Mouse (Mus musculus): ENCODE measurements around the gene Mme. TPM values are rescaled to one million over a fixed set of nuclear protein-coding genes. Genes with fewer than 3 reads are reported as not detected.

Gene Mme
- total RNA-seq (2021) = 10 to 100 TPM; 15.4 to 16.3 TPM
- polyA plus RNA-seq (2012; rRNA removed) = 2.0 and 3.8 TPM in 2 replicates
- long read RNA-seq, partial matches to known transcripts = 1 of 9 reads
- long read RNA-seq, other reads (novel, unspliced or antisense) = 5 of 9 reads

DNA sequence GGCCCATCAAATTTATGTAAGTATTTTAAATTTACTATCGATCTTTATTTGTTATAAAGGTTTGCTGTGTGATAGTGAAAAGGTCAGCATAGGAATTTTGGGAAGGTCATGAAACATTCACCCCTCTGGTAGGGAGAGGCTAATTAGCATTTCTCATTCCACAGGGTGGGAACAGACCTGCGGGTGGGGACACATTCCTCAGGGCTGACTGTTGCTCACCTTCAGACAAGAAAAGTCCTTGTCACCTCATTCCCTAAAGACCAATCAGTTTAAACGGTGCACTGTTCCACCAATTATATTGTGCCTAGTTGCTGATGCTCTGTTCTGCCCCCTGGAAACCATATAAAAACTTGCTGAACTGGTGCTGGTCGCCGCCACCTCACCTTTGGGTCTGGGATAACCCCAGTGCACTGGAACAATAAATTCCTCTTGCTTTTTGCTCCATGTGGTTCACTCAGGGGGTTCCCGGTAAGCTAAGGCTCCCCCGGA, at the start of gene Mme:
TSS of gene Mme (plus strand) at position 439 of the 489 bp plus-strand sequence.
- no peak within 1 kb of the TSS for H3K27ac ChIP-seq
- no peaks in the 10 kb centered on the region for H3K4me1 ChIP-seq (ENCODE audit: control insufficient read depth, insufficient read depth, low read length)
- intact Hi-C loops (cut with DNase I) = no loop called here
- H3K36me3 ChIP-seq (ENCODE audit: control insufficient read depth, insufficient read depth, low read length) = no peaks in the 10 kb centered on the region
- H3K27me3 ChIP-seq (ENCODE audit: control insufficient read depth, insufficient read depth, low read length) = no peaks in the 10 kb centered on the region
- no peaks in the 10 kb centered on the region for H3K79me2 ChIP-seq (replicated peaks; ENCODE audit: control insufficient read depth, insufficient read depth, low read length)
- DNase-seq = no peak
- 81% methylated on average over 7 of the region's 7 CpGs for WGBS
- no peak within 1 kb of the TSS for H3K4me3 ChIP-seq
- TF ChIP-seq EP300 (IDR thresholded peaks at IDR 0.05; ENCODE audit: insufficient read depth, low read depth, low read length) (no peak), POLR2A (IDR thresholded peaks at IDR 0.05; ENCODE audit: insufficient read depth, low read depth, low read length) (no peak), CTCF (IDR thresholded peaks at IDR 0.05) (no peak)
- no peak within 1 kb of the TSS for H3K9ac ChIP-seq (ENCODE audit: low read depth, low read length)

DNA sequence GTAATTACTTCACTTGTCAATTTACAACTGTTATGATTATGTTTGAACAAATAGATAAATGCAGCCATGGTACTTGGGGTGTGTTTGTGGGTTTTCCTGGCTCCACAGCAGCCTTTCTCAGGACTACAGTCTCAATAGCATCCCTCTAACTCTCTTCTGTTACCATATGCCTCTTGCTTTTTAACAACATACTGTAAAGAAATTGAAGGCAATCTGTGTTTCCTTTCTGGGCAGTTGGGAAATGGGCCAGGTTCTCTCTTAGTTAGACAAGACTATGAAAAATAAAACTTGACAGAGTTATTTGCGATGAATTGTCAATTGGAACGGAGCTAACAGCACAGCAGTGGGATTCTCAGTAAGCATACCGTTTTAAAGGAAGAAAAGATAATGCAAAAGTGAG, 44.8 kb upstream of the Mme start:
- no peak overlapping the region for H3K4me3 ChIP-seq
- no peaks in the 10 kb centered on the region for H3K4me1 ChIP-seq (ENCODE audit: control insufficient read depth, insufficient read depth, low read length)
- intact Hi-C loops (cut with DNase I) = no loop called here
- TF ChIP-seq EP300 (IDR thresholded peaks at IDR 0.05; ENCODE audit: insufficient read depth, low read depth, low read length) = no peak
- no peaks in the 10 kb centered on the region for H3K27me3 ChIP-seq (ENCODE audit: control insufficient read depth, insufficient read depth, low read length)
- no peaks in the 10 kb centered on the region for H3K36me3 ChIP-seq (ENCODE audit: control insufficient read depth, insufficient read depth, low read length)
- whole genome bisulfite sequencing = 51% methylated on average over 3 of the region's 3 CpGs
- no peak for DNase-seq
- H3K9ac ChIP-seq (ENCODE audit: low read depth, low read length) = no peak overlapping the region
- no peaks in the 10 kb centered on the region for H3K79me2 ChIP-seq (replicated peaks; ENCODE audit: control insufficient read depth, insufficient read depth, low read length)
- no peak overlapping the region for H3K27ac ChIP-seq

DNA sequence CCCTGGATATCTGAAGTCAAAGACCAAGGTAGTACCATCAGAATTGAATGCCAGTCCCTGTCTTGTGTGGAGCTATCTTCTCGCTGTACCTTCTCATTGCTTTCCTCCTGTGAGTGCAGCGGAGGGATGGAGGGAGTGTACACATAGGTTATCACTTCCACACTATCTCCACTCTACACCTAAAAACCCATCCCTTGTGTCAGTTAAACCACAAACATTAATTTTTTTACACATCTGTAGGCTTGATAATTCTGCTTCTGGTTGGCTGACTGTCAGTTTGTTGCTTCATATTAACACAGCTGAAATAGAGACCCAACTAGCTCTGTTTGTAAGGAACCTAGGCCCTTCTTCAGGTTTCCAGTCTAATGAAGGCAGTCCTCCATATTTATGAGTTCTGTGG, 43.3 kb upstream of the Mme start:
- Histone ChIP-seq H3K27me3 (ENCODE audit: control insufficient read depth, insufficient read depth, low read length) (no peaks in the 10 kb centered on the region), H3K27ac (no peak overlapping the region), H3K9ac (ENCODE audit: low read depth, low read length) (no peak overlapping the region), H3K4me1 (ENCODE audit: control insufficient read depth, insufficient read depth, low read length) (no peaks in the 10 kb centered on the region), H3K4me3 (no peak overlapping the region), H3K79me2 (replicated peaks; ENCODE audit: control insufficient read depth, insufficient read depth, low read length) (no peaks in the 10 kb centered on the region), H3K36me3 (ENCODE audit: control insufficient read depth, insufficient read depth, low read length) (no peaks in the 10 kb centered on the region)
- WGBS = 89% methylated on average over 2 of the region's 2 CpGs
- intact Hi-C loops (cut with DNase I) = no loop called here
- no peak for DNase-seq
- TF ChIP-seq EP300 (IDR thresholded peaks at IDR 0.05; ENCODE audit: insufficient read depth, low read depth, low read length) = no peak
- TF ChIP-seq POLR2A (IDR thresholded peaks at IDR 0.05; ENCODE audit: insufficient read depth, low read depth, low read length) = no peak
- no peak for TF ChIP-seq CTCF (IDR thresholded peaks at IDR 0.05)

DNA sequence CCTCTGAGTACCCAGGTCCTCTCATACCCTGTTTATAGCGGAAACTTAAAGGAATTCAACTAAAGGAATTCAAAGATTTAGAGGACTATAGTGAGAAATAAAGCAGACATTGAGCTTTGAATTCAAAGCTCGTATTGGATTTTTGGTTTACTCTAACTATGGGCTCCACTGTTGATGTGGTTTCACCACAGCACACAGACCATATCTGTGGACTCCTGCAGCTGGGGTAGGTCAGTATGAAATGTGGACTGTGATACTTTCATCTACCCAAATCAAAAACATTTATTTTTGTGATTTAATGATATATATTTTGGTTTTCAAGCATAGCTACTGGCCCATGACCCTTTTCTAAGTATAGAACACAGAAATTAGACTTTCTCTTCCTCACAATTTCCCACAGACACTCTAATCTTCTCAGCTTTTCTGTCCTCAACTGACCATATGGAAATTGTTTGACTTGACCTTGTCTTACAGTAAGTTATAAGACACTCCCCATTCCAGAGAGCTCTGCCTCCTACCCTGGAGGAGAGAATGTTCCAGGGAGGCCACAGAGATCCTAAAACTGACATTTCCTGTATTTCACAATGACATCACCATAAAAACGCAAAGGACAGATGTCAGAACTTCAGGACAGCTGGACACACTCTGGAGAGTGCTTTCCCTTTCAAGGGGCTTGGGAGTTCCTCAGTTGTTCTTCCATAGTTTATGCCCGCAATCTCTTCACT, 19.3 kb upstream of the Mme start:
- no peaks in the 10 kb centered on the region for H3K4me1 ChIP-seq (ENCODE audit: control insufficient read depth, insufficient read depth, low read length)
- no peak overlapping the region for H3K9ac ChIP-seq (ENCODE audit: low read depth, low read length)
- H3K36me3 ChIP-seq (ENCODE audit: control insufficient read depth, insufficient read depth, low read length) = no peaks in the 10 kb centered on the region
- intact Hi-C loops (cut with DNase I) = no loop called here
- no peaks in the 10 kb centered on the region for H3K27me3 ChIP-seq (ENCODE audit: control insufficient read depth, insufficient read depth, low read length)
- no peak overlapping the region for H3K4me3 ChIP-seq
- 65% methylated on average over 4 of the region's 4 CpGs for WGBS
- DNase-seq = no peak
- H3K79me2 ChIP-seq (replicated peaks; ENCODE audit: control insufficient read depth, insufficient read depth, low read length) = no peaks in the 10 kb centered on the region
- no peak overlapping the region for H3K27ac ChIP-seq
- no peak for TF ChIP-seq POLR2A (IDR thresholded peaks at IDR 0.05; ENCODE audit: insufficient read depth, low read depth, low read length)
- no peak for TF ChIP-seq CTCF (IDR thresholded peaks at IDR 0.05)
- TF ChIP-seq EP300 (IDR thresholded peaks at IDR 0.05; ENCODE audit: insufficient read depth, low read depth, low read length) = no peak

DNA sequence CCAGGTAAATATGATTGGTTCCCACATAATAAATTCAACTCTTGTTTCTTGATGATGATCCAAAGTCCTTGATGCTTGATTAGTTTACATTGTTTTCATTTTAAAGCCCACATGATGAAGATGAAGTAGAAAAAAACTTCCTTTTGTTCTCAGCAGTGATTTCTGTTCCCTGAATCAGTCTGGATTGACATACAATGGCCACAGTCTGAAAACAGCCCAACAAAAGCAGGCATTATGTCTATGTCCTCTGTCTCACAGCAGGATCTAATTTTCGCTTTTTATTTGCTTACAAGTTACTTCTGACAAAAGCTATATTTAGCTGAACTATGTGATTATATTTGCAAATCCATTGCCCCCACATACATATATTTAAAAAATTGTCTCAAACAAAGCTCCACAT, 17.7 kb upstream of the Mme start:
- Histone ChIP-seq H3K4me3 (no peak overlapping the region), H3K79me2 (replicated peaks; ENCODE audit: control insufficient read depth, insufficient read depth, low read length) (no peaks in the 10 kb centered on the region), H3K9ac (ENCODE audit: low read depth, low read length) (no peak overlapping the region), H3K36me3 (ENCODE audit: control insufficient read depth, insufficient read depth, low read length) (no peaks in the 10 kb centered on the region), H3K27ac (no peak overlapping the region), H3K27me3 (ENCODE audit: control insufficient read depth, insufficient read depth, low read length) (no peaks in the 10 kb centered on the region), H3K4me1 (ENCODE audit: control insufficient read depth, insufficient read depth, low read length) (no peaks in the 10 kb centered on the region)
- TF ChIP-seq EP300 (IDR thresholded peaks at IDR 0.05; ENCODE audit: insufficient read depth, low read depth, low read length) (no peak), POLR2A (IDR thresholded peaks at IDR 0.05; ENCODE audit: insufficient read depth, low read depth, low read length) (no peak), CTCF (IDR thresholded peaks at IDR 0.05) (no peak)
- no peak for DNase-seq
- 77% methylated on average over 1 of the region's 1 CpGs for WGBS
- intact Hi-C loops (cut with DNase I) = no loop called here

DNA sequence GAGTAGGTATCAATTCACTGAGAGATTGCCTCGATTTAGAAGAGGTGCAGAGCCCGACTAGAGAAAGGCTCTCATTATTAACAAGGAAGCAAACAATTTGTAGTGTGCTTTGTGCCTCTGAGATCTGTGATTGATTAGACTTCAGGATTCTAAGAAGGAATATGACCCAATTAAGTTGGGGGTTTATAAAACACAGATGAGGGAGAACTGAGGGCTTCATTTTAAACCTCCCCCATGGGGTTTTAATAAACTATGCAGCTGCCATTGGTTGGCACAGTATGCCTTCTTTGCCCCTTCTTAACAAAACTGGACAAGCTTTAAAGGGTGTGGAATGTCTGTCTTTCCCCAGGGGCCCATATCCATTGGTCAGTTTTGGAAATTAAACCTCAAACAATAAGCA, 5.4 kb upstream of the Mme start:
- TF ChIP-seq CTCF (IDR thresholded peaks at IDR 0.05) = no peak
- 58% methylated on average over 2 of the region's 2 CpGs for WGBS
- Histone ChIP-seq H3K4me1 (ENCODE audit: control insufficient read depth, insufficient read depth, low read length) (no peaks in the 10 kb centered on the region), H3K9ac (ENCODE audit: low read depth, low read length) (no peak overlapping the region), H3K4me3 (no peak overlapping the region), H3K79me2 (replicated peaks; ENCODE audit: control insufficient read depth, insufficient read depth, low read length) (no peaks in the 10 kb centered on the region), H3K36me3 (ENCODE audit: control insufficient read depth, insufficient read depth, low read length) (no peaks in the 10 kb centered on the region), H3K27ac (no peak overlapping the region), H3K27me3 (ENCODE audit: control insufficient read depth, insufficient read depth, low read length) (no peaks in the 10 kb centered on the region)
- intact Hi-C loops (cut with DNase I) = no loop called here
- DNase-seq = no peak
